Mouse (Mus musculus) stomach, postnatal 0 days (tissue): ENCODE data around the gene Cfap299. TPM values are rescaled to one million over a fixed set of nuclear protein-coding genes. Genes with fewer than 3 reads are reported as not detected.

Experiments used
- ATAC-seq: fragments of 200-750 bp; cut with Nextera tagmentation; 2 replicates; pipeline ENCODE4 v1.8.0; 2017; ENCODE audit not compliant: low FRiP score, low TSS enrichment
- DNase-seq: peaks from one replicate; pipeline ENCODE4 v3.0.0-alpha.2; 2016; ENCODE audit warnings: low spot score
- H3K27ac ChIP-seq: fragments of 300-500 bp; sonication (generic); replicated peaks from 2 replicates; pipeline ENCODE4 v1.5.1; 2014; ENCODE audit warnings: mild to moderate bottlenecking, control low read depth
- H3K27me3 ChIP-seq: fragments of 300-500 bp; sonication (generic); 2 replicates; pipeline ENCODE4 v1.6.1; 2014; ENCODE audit warnings: low read length; ENCODE audit not compliant: control insufficient read depth, insufficient read depth
- H3K36me3 ChIP-seq: fragments of 300-500 bp; sonication (generic); 2 replicates; pipeline ENCODE4 v1.6.1; 2014; ENCODE audit warnings: low read length, mixed read lengths; ENCODE audit not compliant: control insufficient read depth, insufficient read depth
- H3K4me1 ChIP-seq: fragments of 300-500 bp; sonication (generic); replicated peaks from 2 replicates; pipeline ENCODE4 v1.6.1; 2014; ENCODE audit warnings: antibody characterized with exemption; ENCODE audit not compliant: control insufficient read depth, insufficient read depth
- H3K4me2 ChIP-seq: fragments of 300-500 bp; sonication (generic); replicated peaks from 2 replicates; pipeline ENCODE4 v1.6.1; 2014; ENCODE audit warnings: low read depth, mild to moderate bottlenecking, control low read depth, moderate library complexity
- H3K4me3 ChIP-seq: fragments of 300-500 bp; sonication (generic); 2 replicates; pipeline ENCODE4 v1.5.1; 2014; ENCODE audit warnings: low read depth, low read length, control low read depth
- H3K9ac ChIP-seq: fragments of 300-500 bp; sonication (generic); 2 replicates; pipeline ENCODE4 v1.6.1; 2014; ENCODE audit warnings: mild to moderate bottlenecking, low read length, control low read depth, mixed read lengths
- H3K9me3 ChIP-seq: fragments of 300-500 bp; sonication (generic); 2 replicates; pipeline ENCODE4 v1.6.1; 2016; ENCODE audit warnings: low read length; ENCODE audit not compliant: control insufficient read depth
- CTCF ChIP-seq: IDR thresholded peaks from 2 replicates; pipeline ENCODE4 v1.5.1; 2016; ENCODE audit warnings: antibody characterized with exemption, low read depth, mild to moderate bottlenecking, moderate library complexity
- EP300 ChIP-seq: optimal IDR thresholded peaks from 2 replicates; pipeline ENCODE3; 2016; ENCODE audit warnings: antibody characterized with exemption
- WGBS: fragments of 180-500 bp; shearing (Covaris S2); extraction: QIAGEN DNeasy Blood & Tissue Kit; methylation state at CpG from one replicate; pipeline ENCODE4 v1.1.7; 2014; 5-methylcytosine and 5-hydroxymethylcytosine counted together
- polyA plus RNA-seq: library from polyadenylated mRNA; unstranded; fragments of >200 nt; fragmentation: Nextera tagmentation; extraction: Ambion mirVana; gene quantifications from 2 replicates; pipeline ENCODE4 v1.2.1, GENCODE M21; 2015

The Cfap299 gene
- polyA plus RNA-seq, 1 experiment from 2014 or later = 0.18 TPM

GRCm38 (mm10) chr5:98578398-98578797, 249.3 kb downstream of the Cfap299 start:
- no peak overlapping the region for H3K4me2 ChIP-seq
- H3K4me3 ChIP-seq = no peak overlapping the region
- H3K27me3 ChIP-seq = no peaks in the 10 kb centered on the region
- H3K36me3 ChIP-seq = no peaks in the 10 kb centered on the region
- 64% methylated on average over 2 of the region's 2 CpGs for WGBS
- DNase-seq (no peak), ATAC-seq (no peak)
- no peak overlapping the region for H3K9ac ChIP-seq
- no peaks in the 10 kb centered on the region for H3K9me3 ChIP-seq
- no peak for TF ChIP-seq CTCF
- TF ChIP-seq EP300 = no peak
- H3K27ac ChIP-seq = no peak overlapping the region
- no peaks in the 10 kb centered on the region for H3K4me1 ChIP-seq

GRCm38 (mm10) chr5:98580811-98581210, 251.7 kb downstream of the Cfap299 start:
- Histone ChIP-seq H3K9me3 (no peaks in the 10 kb centered on the region), H3K4me3 (no peak overlapping the region), H3K27ac (no peak overlapping the region), H3K36me3 (no peaks in the 10 kb centered on the region), H3K4me1 (no peaks in the 10 kb centered on the region), H3K4me2 (no peak overlapping the region), H3K27me3 (no peaks in the 10 kb centered on the region), H3K9ac (no peak overlapping the region)
- no peak for TF ChIP-seq CTCF
- peak; percentile 54 for TF ChIP-seq EP300
- 29% methylated on average over 5 of the region's 5 CpGs for WGBS
- no peak for DNase-seq
- ATAC-seq = no peak

- no peak for TF ChIP-seq CTCF
- no peak for TF ChIP-seq EP300
- WGBS = 39% methylated on average over 3 of the region's 3 CpGs
- Histone ChIP-seq H3K4me2 (no peak overlapping the region), H3K9ac (no peak overlapping the region), H3K4me1 (no peaks in the 10 kb centered on the region), H3K27ac (no peak overlapping the region), H3K27me3 (no peaks in the 10 kb centered on the region), H3K9me3 (no peaks in the 10 kb centered on the region), H3K36me3 (no peaks in the 10 kb centered on the region), H3K4me3 (no peak overlapping the region)
- no peak for DNase-seq
- no peak for ATAC-seq
Observed at GRCm38 (mm10) chr5:98582051-98582450, 252.9 kb downstream of the Cfap299 start.

GRCm38 (mm10) chr5:98585915-98586314, 256.8 kb downstream of the Cfap299 start:
- DNase-seq = no peak
- H3K4me3 ChIP-seq = no peak overlapping the region
- no peaks in the 10 kb centered on the region for H3K9me3 ChIP-seq
- H3K36me3 ChIP-seq = no peaks in the 10 kb centered on the region
- no peak overlapping the region for H3K4me2 ChIP-seq
- no peak for TF ChIP-seq CTCF
- no peak for TF ChIP-seq EP300
- H3K9ac ChIP-seq = no peak overlapping the region
- no peak for ATAC-seq
- no peaks in the 10 kb centered on the region for H3K4me1 ChIP-seq
- no peaks in the 10 kb centered on the region for H3K27me3 ChIP-seq
- H3K27ac ChIP-seq = no peak overlapping the region

GRCm38 (mm10) chr5:98613511-98613910, 284.4 kb downstream of the Cfap299 start:
- Histone ChIP-seq H3K27me3 (no peaks in the 10 kb centered on the region), H3K9ac (no peak overlapping the region), H3K9me3 (no peaks in the 10 kb centered on the region), H3K4me3 (no peak overlapping the region), H3K27ac (no peak overlapping the region), H3K36me3 (no peaks in the 10 kb centered on the region), H3K4me1 (no peaks in the 10 kb centered on the region), H3K4me2 (no peak overlapping the region)
- no peak for DNase-seq
- TF ChIP-seq EP300 (no peak), CTCF (no peak)
- 77% methylated on average over 5 of the region's 5 CpGs for WGBS
- no peak for ATAC-seq

- Histone ChIP-seq H3K9me3 (no peaks in the 10 kb centered on the region), H3K4me1 (no peaks in the 10 kb centered on the region), H3K4me3 (no peak overlapping the region), H3K9ac (no peak overlapping the region), H3K36me3 (no peaks in the 10 kb centered on the region), H3K4me2 (no peak overlapping the region), H3K27me3 (no peaks in the 10 kb centered on the region), H3K27ac (no peak overlapping the region)
- TF ChIP-seq CTCF (no peak), EP300 (no peak)
- 67% methylated on average over 3 of the region's 3 CpGs for WGBS
- ATAC-seq (no peak), DNase-seq (no peak)
Observed at GRCm38 (mm10) chr5:98616902-98617301, 287.8 kb downstream of the Cfap299 start.
